Comparison of ENCODE assay signal across 28 mouse cellular contexts in the genomic region with DNA sequence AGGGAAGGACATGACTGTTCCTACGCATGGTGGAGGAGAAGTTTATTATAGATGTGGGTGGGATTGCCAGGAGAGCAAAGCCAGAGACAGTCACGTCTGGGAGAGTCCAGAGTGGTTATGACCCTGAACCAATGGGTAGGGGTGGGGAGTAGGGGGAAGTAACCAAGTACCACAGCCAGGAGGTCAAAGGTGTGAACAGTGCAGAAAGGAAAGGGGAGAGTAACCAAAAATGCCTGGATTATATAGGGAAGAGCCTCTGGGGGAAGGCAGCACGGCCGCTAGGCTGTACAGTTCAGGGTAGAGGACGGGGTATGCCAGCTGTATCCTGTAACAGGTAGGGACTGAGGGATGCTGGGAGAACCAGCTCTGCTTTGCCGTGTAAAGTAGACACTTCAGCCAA. TPM values are rescaled to one million over a fixed set of nuclear protein-coding genes. Genes with fewer than 3 reads are reported as not detected.
DNase-seq lines count a peak whose midpoint lies in the region; ATAC-seq and TF ChIP-seq lines count a peak whose summit lies in the region.
"Had no signal": no experiment of that assay in that cellular context is flagged by ENCODE, and none has a peak within 500 bp of the region (broad histone marks: within the 10 kb centered on the region; RNA-seq: fewer than 3 reads in every experiment).

No protein-coding gene starts in this region.

- in situ Hi-C loops in ES-E14 (cut with MboI; ENCODE audit: low sequenced_read_pairs in 2 of 2, unreplicated experiment in 2 of 2), result no loop called here

- no peak for ATAC-seq in stomach, embryonic 14.5 days (ENCODE audit: insufficient number of reproducible peaks, insufficient read depth, low FRiP score, low read depth)
- ATAC-seq in stomach, postnatal 0 days (ENCODE audit: low FRiP score, low TSS enrichment), result no peak
- ATAC-seq: forebrain, embryonic 15.5 days; intestine, postnatal 0 days had no signal

- TF ChIP-seq EP300 in stomach, postnatal 0 days (optimal IDR thresholded peaks at IDR 0.05), result no peak

- no peaks in the 10 kb centered on the region for H3K27me3 ChIP-seq in stomach, embryonic 14.5 days (ENCODE audit: control insufficient read depth, insufficient read depth, low read length)
- H3K27me3 ChIP-seq in stomach, postnatal 0 days (ENCODE audit: control insufficient read depth, insufficient read depth, low read length), result no peaks in the 10 kb centered on the region
- H3K27me3 ChIP-seq: embryonic facial prominence, embryonic 13.5 days; forebrain, embryonic 15.5 days; heart, embryonic 12.5 days; heart, embryonic 15.5 days had no signal

- WGBS in stomach, embryonic 14.5 days, result 50% methylated on average over 6 of the region's 6 CpGs
- 49% methylated on average over 6 of the region's 6 CpGs for WGBS in stomach, postnatal 0 days

- H3K9me3 ChIP-seq in stomach, embryonic 14.5 days (ENCODE audit: control insufficient read depth, low read depth, low read length), result no peaks in the 10 kb centered on the region
- no peaks in the 10 kb centered on the region for H3K9me3 ChIP-seq in stomach, postnatal 0 days (ENCODE audit: control insufficient read depth, low read length)
- H3K9me3 ChIP-seq in ES-E14 (ENCODE audit: control insufficient read depth, insufficient read depth, low read depth, low read length), result no peaks in the 10 kb centered on the region
- H3K9me3 ChIP-seq: embryonic facial prominence, embryonic 10.5 days; embryonic facial prominence, embryonic 13.5 days; forebrain, embryonic 12.5 days; forebrain, embryonic 15.5 days; heart, embryonic 12.5 days; heart, embryonic 15.5 days had no signal

- TF ChIP-seq CTCF in gastrocnemius, adult 2 months (IDR thresholded peaks at IDR 0.05), result no peak
- TF ChIP-seq CTCF in stomach, postnatal 0 days (IDR thresholded peaks at IDR 0.05; ENCODE audit: low read depth), result no peak

- peak overlapping the region; percentile 20; the same call in 1 of the 2 replicates for H3K27ac ChIP-seq in gastrocnemius, adult 2 months
- H3K27ac ChIP-seq in stomach, embryonic 14.5 days (ENCODE audit: low read length), result peak overlapping the region; percentile 2; the same call in 1 of the 2 replicates
- H3K27ac ChIP-seq in stomach, postnatal 0 days (replicated peaks), result no peak overlapping the region
- H3K27ac ChIP-seq in ES-E14 (ENCODE audit: insufficient read depth, low read depth, low read length, poor library complexity, severe bottlenecking), result peak overlapping the region; percentile 98
- H3K27ac ChIP-seq: embryonic facial prominence, embryonic 10.5 days; embryonic facial prominence, embryonic 13.5 days; forebrain, embryonic 12.5 days; forebrain, embryonic 15.5 days; heart, embryonic 15.5 days; hindbrain, embryonic 14.5 days had no signal

- no peak for DNase-seq in gastrocnemius, adult 2 months
- DNase-seq in gastrocnemius, postnatal 25 days, result no peak
- no peak for DNase-seq in stomach, postnatal 0 days (ENCODE audit: low spot score)
- DNase-seq in ES-E14 (ENCODE audit: low read depth, low spot score), result no peak
- DNase-seq in urinary bladder, postnatal 25 days (ENCODE audit: low spot score), result no peak
- no peak for DNase-seq in embryo, embryonic 9.5 days (ENCODE audit: extremely low spot score)
- DNase-seq in lung, postnatal 36 days, result no peak
- DNase-seq: adrenal gland, postnatal 10 days; adrenal gland, postnatal 36 days; cerebellum, adult 18-20 months; cerebellum, adult 9-11 months; cerebellum, postnatal 25 days; gastrocnemius, postnatal 10 days; heart, adult 18-20 months; heart, postnatal 10 days; heart, postnatal 4 days had no signal

- no peak overlapping the region for H3K9ac ChIP-seq in stomach, embryonic 14.5 days (replicated peaks; ENCODE audit: low read depth, low read length)
- no peak overlapping the region for H3K9ac ChIP-seq in stomach, postnatal 0 days (ENCODE audit: low read length)
- peak overlapping the region; percentile 69; the same call in 1 of the 2 replicates for H3K9ac ChIP-seq in ES-E14 (ENCODE audit: insufficient read depth, low read depth, low read length, poor library complexity, severe bottlenecking)
- H3K9ac ChIP-seq: embryonic facial prominence, embryonic 13.5 days; forebrain, embryonic 12.5 days; forebrain, embryonic 15.5 days; heart, embryonic 12.5 days; heart, embryonic 15.5 days; hindbrain, embryonic 14.5 days had no signal

- no peaks in the 10 kb centered on the region for H3K36me3 ChIP-seq in stomach, embryonic 14.5 days (ENCODE audit: control insufficient read depth, insufficient read depth, low read length)
- no peaks in the 10 kb centered on the region for H3K36me3 ChIP-seq in stomach, postnatal 0 days (ENCODE audit: control insufficient read depth, insufficient read depth, low read length)
- H3K36me3 ChIP-seq in ES-E14 (ENCODE audit: control insufficient read depth, insufficient read depth, low read length, poor library complexity, severe bottlenecking), result no peaks in the 10 kb centered on the region
- H3K36me3 ChIP-seq: embryonic facial prominence, embryonic 10.5 days; embryonic facial prominence, embryonic 13.5 days; forebrain, embryonic 12.5 days; forebrain, embryonic 15.5 days; heart, embryonic 12.5 days; heart, embryonic 15.5 days had no signal

- no peaks in the 10 kb centered on the region for H3K4me1 ChIP-seq in stomach, embryonic 14.5 days (ENCODE audit: control insufficient read depth, insufficient read depth, low read length)
- H3K4me1 ChIP-seq in stomach, postnatal 0 days (replicated peaks; ENCODE audit: control insufficient read depth, insufficient read depth), result no peaks in the 10 kb centered on the region
- peaks cover 22 to 32% of the 10 kb centered on the region in 2 experiments for H3K4me1 ChIP-seq in ES-E14 (ENCODE audit: control insufficient read depth in 2 of 2, insufficient read depth in 2 of 2, low read length in 2 of 2, poor library complexity in 1 of 2)
- H3K4me1 ChIP-seq: embryonic facial prominence, embryonic 13.5 days; heart, embryonic 12.5 days; heart, embryonic 15.5 days had no signal

- H3K4me2 ChIP-seq in stomach, embryonic 14.5 days (replicated peaks; ENCODE audit: low read depth, low read length), result no peak overlapping the region
- no peak overlapping the region for H3K4me2 ChIP-seq in stomach, postnatal 0 days (replicated peaks; ENCODE audit: low read depth)
- H3K4me2 ChIP-seq: embryonic facial prominence, embryonic 13.5 days; forebrain, embryonic 12.5 days; forebrain, embryonic 15.5 days; heart, embryonic 12.5 days; heart, embryonic 15.5 days; hindbrain, embryonic 14.5 days had no signal

- intact Hi-C loops in gastrocnemius, adult 2 months (cut with DNase I), result no loop called here

- H3K4me3 ChIP-seq in gastrocnemius, adult 2 months, result no peak overlapping the region
- no peak overlapping the region for H3K4me3 ChIP-seq in stomach, embryonic 14.5 days (ENCODE audit: low read depth, low read length)
- no peak overlapping the region for H3K4me3 ChIP-seq in stomach, postnatal 0 days (ENCODE audit: low read depth, low read length)
- no peak overlapping the region for H3K4me3 ChIP-seq in ES-E14 (ENCODE audit: insufficient read depth in 1 of 2, low read depth in 1 of 2, low read length in 2 of 2, poor library complexity in 1 of 2, severe bottlenecking in 1 of 2)
- H3K4me3 ChIP-seq: embryonic facial prominence, embryonic 10.5 days; embryonic facial prominence, embryonic 13.5 days; erythroblast, embryonic 14.5 days; forebrain, embryonic 12.5 days; forebrain, embryonic 15.5 days; heart, embryonic 12.5 days; heart, embryonic 15.5 days had no signal

TF ChIP-seq in ES-E14, 5 proteins besides CTCF, POLR2A, EP300 and RAD21:
- no peak for TF ChIP-seq ZNF384 (IDR thresholded peaks at IDR 0.05; ENCODE audit: low read depth, low read length)
- TF ChIP-seq MAFK (IDR thresholded peaks at IDR 0.05; ENCODE audit: insufficient read depth, low read depth, low read length), result no peak
- TF ChIP-seq ZC3H11A (IDR thresholded peaks at IDR 0.05; ENCODE audit: borderline replicate concordance, low read depth, low read length), result no peak
- TF ChIP-seq CHD2 (IDR thresholded peaks at IDR 0.05; ENCODE audit: low read depth, low read length), result no peak
- TF ChIP-seq HCFC1 (IDR thresholded peaks at IDR 0.05; ENCODE audit: borderline replicate concordance, insufficient read depth, low read length), result no peak

RNA-seq across cellular contexts. Expression of gene Vwa3b, which starts 37.8 kb away (rescaled TPM):
- total RNA-seq in gastrocnemius, adult 2 months (2021), result 10 to 100 TPM; 54.9 to 56.1 TPM
- 10 to 100 TPM; 34.6 to 57.2 TPM for total RNA-seq in gastrocnemius, postnatal 25 days (2021)
- polyA plus RNA-seq in stomach, embryonic 14.5 days (2014; fragmentation: Nextera tagmentation; extraction: Ambion mirVana), result 1.3 and 1.4 TPM in 2 replicates
- 1.1 and 1.7 TPM in 2 replicates for polyA plus RNA-seq in stomach, postnatal 0 days (2015; fragmentation: Nextera tagmentation; extraction: Ambion mirVana)
- total RNA-seq in ES-E14 (2012; rRNA removed), result 17.5 and 38.7 TPM in 2 replicates
- total RNA-seq: common myeloid progenitor, adult 5-6 weeks; MEL had no signal
- polyA plus RNA-seq: erythroblast, embryonic 14.5 days; heart, embryonic 12.5 days had no signal

RNA-seq across cellular contexts. Expression of gene Tmem131, which starts 45.1 kb away (rescaled TPM):
- total RNA-seq in gastrocnemius, adult 2 months (2021), result 10 to 100 TPM; 24.1 to 37.5 TPM
- 10 to 100 TPM; 22.1 to 25.3 TPM for total RNA-seq in gastrocnemius, postnatal 25 days (2021)
- 28.2 and 31.3 TPM in 2 replicates for polyA plus RNA-seq in stomach, embryonic 14.5 days (2014; fragmentation: Nextera tagmentation; extraction: Ambion mirVana)
- polyA plus RNA-seq in stomach, postnatal 0 days (2015; fragmentation: Nextera tagmentation; extraction: Ambion mirVana), result 6.1 and 6.8 TPM in 2 replicates
- total RNA-seq in ES-E14 (2012; rRNA removed), result 73.1 and 98.4 TPM in 2 replicates
